In the genomic region with DNA sequence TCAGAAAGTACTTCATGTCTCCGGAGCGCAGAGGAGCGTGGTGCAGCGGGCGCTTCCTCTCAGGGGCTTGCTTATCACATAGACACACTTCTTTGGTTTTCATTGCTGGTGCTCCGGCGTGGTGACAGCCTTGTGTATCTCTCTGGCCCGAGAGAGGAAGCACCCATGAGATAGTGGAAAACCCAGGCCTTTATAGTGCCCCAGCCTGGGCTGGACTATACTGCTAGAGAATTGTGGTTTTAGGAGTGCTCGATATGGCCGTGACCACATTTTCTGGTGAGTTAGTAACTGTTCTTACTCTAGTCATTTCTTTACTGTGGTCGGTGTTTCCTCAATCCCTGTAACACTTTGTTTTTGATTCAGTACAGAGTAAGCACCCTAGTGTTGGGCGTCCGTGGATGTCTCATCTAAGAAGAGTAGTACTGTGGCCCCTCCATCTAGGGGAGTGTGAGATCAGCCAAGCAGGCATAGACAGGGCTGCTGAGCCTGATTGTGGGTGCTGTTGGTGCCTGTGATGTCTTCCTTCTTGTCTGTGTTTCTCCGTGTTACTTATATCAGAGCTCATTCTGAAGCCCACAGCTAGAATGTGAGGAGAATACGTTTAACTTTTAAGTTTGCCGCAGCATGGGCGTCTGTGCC, we compare ENCODE assay signal across 15 mouse cellular contexts.
DNase-seq lines count a peak whose midpoint lies in the region; ATAC-seq and TF ChIP-seq lines count a peak whose summit lies in the region.
"Had no signal": no experiment of that assay in that cellular context is flagged by ENCODE, and none has a peak within 500 bp of the region (broad histone marks: within the 10 kb centered on the region; RNA-seq: fewer than 3 reads in every experiment).

No protein-coding gene starts in this region.

- H3K36me3 ChIP-seq in midbrain, embryonic 10.5 days = no peaks in the 10 kb centered on the region
- H3K36me3 ChIP-seq in midbrain, embryonic 14.5 days (ENCODE audit: control insufficient read depth, insufficient read depth, low read length) = no peaks in the 10 kb centered on the region
- H3K36me3 ChIP-seq in limb, embryonic 10.5 days = no peaks in the 10 kb centered on the region
- H3K36me3 ChIP-seq in megakaryocyte, embryonic 14.5 days (replicated peaks; ENCODE audit: low read length) = no peaks in the 10 kb centered on the region
- H3K36me3 ChIP-seq: forebrain, embryonic 12.5 days; hindbrain, embryonic 12.5 days; neural tube, embryonic 15.5 days had no signal

- peak overlapping the region; percentile 14; the same call in 1 of the 2 replicates for H3K27ac ChIP-seq in midbrain, embryonic 10.5 days (replicated peaks)
- no peak overlapping the region for H3K27ac ChIP-seq in midbrain, embryonic 14.5 days (replicated peaks; ENCODE audit: low read depth, low read length)
- H3K27ac ChIP-seq in limb, embryonic 10.5 days = peak overlapping the region; percentile 37; the same call in 1 of the 2 replicates
- no peak overlapping the region for H3K27ac ChIP-seq in layer of hippocampus, adult 2 months
- H3K27ac ChIP-seq: forebrain, embryonic 12.5 days; hindbrain, embryonic 12.5 days; neural tube, embryonic 15.5 days had no signal

- H3K4me1 ChIP-seq in midbrain, embryonic 10.5 days = peaks cover 31% of the 10 kb centered on the region
- 0 out of 2 replicates have a peak, but pooled peaks cover 5% of the 10 kb centered on the region for H3K4me1 ChIP-seq in midbrain, embryonic 14.5 days (ENCODE audit: control insufficient read depth, insufficient read depth, low read length)
- peaks cover 81% of the 10 kb centered on the region for H3K4me1 ChIP-seq in limb, embryonic 10.5 days
- peaks cover 37% of the 10 kb centered on the region for H3K4me1 ChIP-seq in megakaryocyte, embryonic 14.5 days

- no peak for TF ChIP-seq CTCF in layer of hippocampus, adult 2 months (conservative IDR thresholded peaks at IDR 0.05)

- H3K4me2 ChIP-seq in midbrain, embryonic 14.5 days (ENCODE audit: low read length) = no peak overlapping the region
- H3K4me2 ChIP-seq: forebrain, embryonic 12.5 days; hindbrain, embryonic 12.5 days; neural tube, embryonic 15.5 days had no signal

- DNase-seq in midbrain, embryonic 10.5 days (ENCODE audit: low spot score) = no peak
- no peak for DNase-seq in midbrain, embryonic 14.5 days
- peak; percentile 65 for DNase-seq in c-Kit-positive CD71-negative TER-119-negative erythroid progenitor cells, embryonic 14.5 days (ENCODE audit: low read depth)
- no peak for DNase-seq in limb, embryonic 10.5 days (ENCODE audit: low spot score)
- no peak for DNase-seq in left cerebral cortex, adult 9 months (ENCODE audit: low spot score in 2 of 2)
- DNase-seq in kidney, adult 8-10 months = no peak
- DNase-seq in layer of hippocampus, adult 2 months (ENCODE audit: low spot score in 2 of 2) = no peak
- DNase-seq: kidney, adult 18-20 months; layer of hippocampus, postnatal 36 days; right cerebral cortex, postnatal 25 days; thymus, adult 2 months had no signal

- H3K9ac ChIP-seq in midbrain, embryonic 14.5 days (replicated peaks; ENCODE audit: low read length) = no peak overlapping the region
- H3K9ac ChIP-seq: forebrain, embryonic 12.5 days; hindbrain, embryonic 12.5 days; neural tube, embryonic 15.5 days had no signal

- H3K4me3 ChIP-seq in midbrain, embryonic 10.5 days = no peak overlapping the region
- H3K4me3 ChIP-seq in midbrain, embryonic 14.5 days (replicated peaks; ENCODE audit: low read depth, low read length) = no peak overlapping the region
- H3K4me3 ChIP-seq in limb, embryonic 10.5 days = no peak overlapping the region
- H3K4me3 ChIP-seq in megakaryocyte, embryonic 14.5 days (replicated peaks) = peak overlapping the region; percentile 79
- no peak overlapping the region for H3K4me3 ChIP-seq in layer of hippocampus, adult 2 months
- H3K4me3 ChIP-seq: forebrain, embryonic 12.5 days; hindbrain, embryonic 12.5 days; neural tube, embryonic 15.5 days had no signal

- WGBS in midbrain, embryonic 10.5 days = 78% methylated on average over 17 of the region's 17 CpGs
- WGBS in midbrain, embryonic 14.5 days = 71% methylated on average over 17 of the region's 17 CpGs
- 76% methylated on average over 17 of the region's 17 CpGs for WGBS in limb, embryonic 10.5 days

- peaks cover 13% of the 10 kb centered on the region; the same call in 1 of the 2 replicates for H3K27me3 ChIP-seq in midbrain, embryonic 10.5 days (ENCODE audit: low read depth, poor library complexity, severe bottlenecking)
- no peaks in the 10 kb centered on the region for H3K27me3 ChIP-seq in midbrain, embryonic 14.5 days (ENCODE audit: control insufficient read depth, insufficient read depth, low read length)
- H3K27me3 ChIP-seq in limb, embryonic 10.5 days (ENCODE audit: low read depth, poor library complexity, severe bottlenecking) = peaks cover 70% of the 10 kb centered on the region
- H3K27me3 ChIP-seq in megakaryocyte, embryonic 14.5 days (replicated peaks) = peaks cover 95% of the 10 kb centered on the region
- H3K27me3 ChIP-seq: hindbrain, embryonic 12.5 days; neural tube, embryonic 15.5 days had no signal

- ATAC-seq in midbrain, embryonic 14.5 days (ENCODE audit: low FRiP score, low TSS enrichment) = no peak

- no peaks in the 10 kb centered on the region for H3K9me3 ChIP-seq in midbrain, embryonic 10.5 days (replicated peaks)
- no peaks in the 10 kb centered on the region for H3K9me3 ChIP-seq in midbrain, embryonic 14.5 days (ENCODE audit: control insufficient read depth, low read length)
- H3K9me3 ChIP-seq in limb, embryonic 10.5 days (replicated peaks) = no peaks in the 10 kb centered on the region
- no peaks in the 10 kb centered on the region for H3K9me3 ChIP-seq in megakaryocyte, embryonic 14.5 days
- H3K9me3 ChIP-seq: forebrain, embryonic 12.5 days; hindbrain, embryonic 12.5 days; neural tube, embryonic 15.5 days had no signal

Comparison
In these comparisons a context has a peak if more than half of its experiments do, and no peak if none do; other contexts are left out.
1. H3K27ac ChIP-seq: peak in midbrain, embryonic 10.5 days (single experiment) and limb, embryonic 10.5 days (single experiment); none in midbrain, embryonic 14.5 days (single experiment) and layer of hippocampus, adult 2 months (single experiment).